Mouse (Mus musculus): ENCODE results near the gene Raph1.

- TF ChIP-seq POLR2A (IDR thresholded peaks at IDR 0.05; ENCODE audit: insufficient read depth, low read depth, low read length) = no peak
- TF ChIP-seq CTCF (IDR thresholded peaks at IDR 0.05; ENCODE audit: insufficient read depth, low read depth, low read length) = no peak
Measured at GRCm38 (mm10) chr1:60614902-60615301, 48.0 kb upstream of the Raph1 start.

All from olfactory bulb, adult 2 months (tissue).